Mouse (Mus musculus): Measurements from ENCODE around the gene BC048679. TPM values are rescaled to one million over a fixed set of nuclear protein-coding genes. Genes with fewer than 3 reads are reported as not detected.

BC048679 gene
- total RNA-seq, 1 experiment: 0.62 TPM

- Histone ChIP-seq H3K4me1 (ENCODE audit: control insufficient read depth in 2 of 2, insufficient read depth in 2 of 2, low read length in 2 of 2, poor library complexity in 1 of 2) (peaks cover 0 to 17% of the 10 kb centered on the region in 2 experiments; a peak in 3 of 4 replicates), H3K36me3 (ENCODE audit: control insufficient read depth, insufficient read depth, low read length, poor library complexity, severe bottlenecking) (no peaks in the 10 kb centered on the region), H3K9me3 (ENCODE audit: control insufficient read depth, insufficient read depth, low read depth, low read length) (no peaks in the 10 kb centered on the region), H3K4me3 (ENCODE audit: insufficient read depth in 1 of 2, low read depth in 1 of 2, low read length in 2 of 2, poor library complexity in 1 of 2, severe bottlenecking in 1 of 2) (no peak overlapping the region), H3K9ac (ENCODE audit: insufficient read depth, low read depth, low read length, poor library complexity, severe bottlenecking) (no peak overlapping the region), H3K27ac (ENCODE audit: insufficient read depth, low read depth, low read length, poor library complexity, severe bottlenecking) (no peak overlapping the region)
- TF ChIP-seq HCFC1 (IDR thresholded peaks at IDR 0.05; ENCODE audit: borderline replicate concordance, insufficient read depth, low read length) (no peak), CHD2 (IDR thresholded peaks at IDR 0.05; ENCODE audit: low read depth, low read length) (no peak), MAFK (IDR thresholded peaks at IDR 0.05; ENCODE audit: insufficient read depth, low read depth, low read length) (no peak), ZNF384 (IDR thresholded peaks at IDR 0.05; ENCODE audit: low read depth, low read length) (no peak), ZC3H11A (IDR thresholded peaks at IDR 0.05; ENCODE audit: borderline replicate concordance, low read depth, low read length) (no peak)
- in situ Hi-C loops (cut with MboI; ENCODE audit: low sequenced_read_pairs in 2 of 2, unreplicated experiment in 2 of 2): no loop called here
- no peak for DNase-seq (ENCODE audit: low read depth, low spot score)
These were observed 3.0 kb upstream of the BC048679 start for GRCm38 (mm10) chr7:81501050-81501449.

GRCm38 (mm10) chr7:81497171-81497570 lies 910 bp downstream of the BC048679 start:
- peaks cover 2 to 32% of the 10 kb centered on the region in 2 experiments for H3K4me1 ChIP-seq (ENCODE audit: control insufficient read depth in 2 of 2, insufficient read depth in 2 of 2, low read length in 2 of 2, poor library complexity in 1 of 2)
- H3K9me3 ChIP-seq (ENCODE audit: control insufficient read depth, insufficient read depth, low read depth, low read length): no peaks in the 10 kb centered on the region
- no peak overlapping the region for H3K4me3 ChIP-seq (ENCODE audit: insufficient read depth in 1 of 2, low read depth in 1 of 2, low read length in 2 of 2, poor library complexity in 1 of 2, severe bottlenecking in 1 of 2)
- no peaks in the 10 kb centered on the region for H3K36me3 ChIP-seq (ENCODE audit: control insufficient read depth, insufficient read depth, low read length, poor library complexity, severe bottlenecking)
- in situ Hi-C loops (cut with MboI; ENCODE audit: low sequenced_read_pairs in 2 of 2, unreplicated experiment in 2 of 2): no loop called here
- TF ChIP-seq ZC3H11A (IDR thresholded peaks at IDR 0.05; ENCODE audit: borderline replicate concordance, low read depth, low read length): no peak
- H3K27ac ChIP-seq (ENCODE audit: insufficient read depth, low read depth, low read length, poor library complexity, severe bottlenecking): no peak overlapping the region
- H3K9ac ChIP-seq (ENCODE audit: insufficient read depth, low read depth, low read length, poor library complexity, severe bottlenecking): no peak overlapping the region
- DNase-seq (ENCODE audit: low read depth, low spot score): no peak

GRCm38 (mm10) chr7:81493331-81494021 lies 4.6 kb downstream of the BC048679 start, which contains the start of gene Ap3b2:
Ap3b2 (minus strand) TSS chr7:81493925.
- DNase-seq (ENCODE audit: low read depth, low spot score): peak; percentile 51
- Histone ChIP-seq H3K9ac (ENCODE audit: insufficient read depth, low read depth, low read length, poor library complexity, severe bottlenecking) (peak within 1 kb of the TSS; percentile 68), H3K36me3 (ENCODE audit: control insufficient read depth, insufficient read depth, low read length, poor library complexity, severe bottlenecking) (no peaks in the 10 kb centered on the region), H3K4me1 (ENCODE audit: control insufficient read depth in 2 of 2, insufficient read depth in 2 of 2, low read length in 2 of 2, poor library complexity in 1 of 2) (peaks cover 4 to 43% of the 10 kb centered on the region in 2 experiments), H3K9me3 (ENCODE audit: control insufficient read depth, insufficient read depth, low read depth, low read length) (no peaks in the 10 kb centered on the region), H3K27ac (ENCODE audit: insufficient read depth, low read depth, low read length, poor library complexity, severe bottlenecking) (no peak within 1 kb of the TSS), H3K4me3 (ENCODE audit: insufficient read depth in 1 of 2, low read depth in 1 of 2, low read length in 2 of 2, poor library complexity in 1 of 2, severe bottlenecking in 1 of 2) (peak within 1 kb of the TSS; percentile 83 to 85)
- TF ChIP-seq HCFC1 (IDR thresholded peaks at IDR 0.05; ENCODE audit: borderline replicate concordance, insufficient read depth, low read length): no peak
- TF ChIP-seq CHD2 (IDR thresholded peaks at IDR 0.05; ENCODE audit: low read depth, low read length): no peak
- TF ChIP-seq MAFK (IDR thresholded peaks at IDR 0.05; ENCODE audit: insufficient read depth, low read depth, low read length): no peak
- TF ChIP-seq ZC3H11A (IDR thresholded peaks at IDR 0.05; ENCODE audit: borderline replicate concordance, low read depth, low read length): no peak
- no peak for TF ChIP-seq ZNF384 (IDR thresholded peaks at IDR 0.05; ENCODE audit: low read depth, low read length)
- in situ Hi-C loops (cut with MboI; ENCODE audit: low sequenced_read_pairs in 2 of 2, unreplicated experiment in 2 of 2): no loop called here

- TF ChIP-seq ZC3H11A (IDR thresholded peaks at IDR 0.05; ENCODE audit: borderline replicate concordance, low read depth, low read length) (no peak), MAFK (IDR thresholded peaks at IDR 0.05; ENCODE audit: insufficient read depth, low read depth, low read length) (no peak), ZNF384 (IDR thresholded peaks at IDR 0.05; ENCODE audit: low read depth, low read length) (no peak), CHD2 (IDR thresholded peaks at IDR 0.05; ENCODE audit: low read depth, low read length) (no peak), HCFC1 (IDR thresholded peaks at IDR 0.05; ENCODE audit: borderline replicate concordance, insufficient read depth, low read length) (no peak)
- no peak overlapping the region for H3K27ac ChIP-seq (ENCODE audit: insufficient read depth, low read depth, low read length, poor library complexity, severe bottlenecking)
- H3K9ac ChIP-seq (ENCODE audit: insufficient read depth, low read depth, low read length, poor library complexity, severe bottlenecking): no peak overlapping the region
- H3K4me1 ChIP-seq (ENCODE audit: control insufficient read depth in 2 of 2, insufficient read depth in 2 of 2, low read length in 2 of 2, poor library complexity in 1 of 2): peaks cover 4 to 43% of the 10 kb centered on the region in 2 experiments
- peak overlapping the region in 1 of 2 experiments; percentile 37; a peak in 1 of 4 replicates for H3K4me3 ChIP-seq (ENCODE audit: insufficient read depth in 1 of 2, low read depth in 1 of 2, low read length in 2 of 2, poor library complexity in 1 of 2, severe bottlenecking in 1 of 2)
- in situ Hi-C loops (cut with MboI; ENCODE audit: low sequenced_read_pairs in 2 of 2, unreplicated experiment in 2 of 2): no loop called here
- no peak for DNase-seq (ENCODE audit: low read depth, low spot score)
- H3K9me3 ChIP-seq (ENCODE audit: control insufficient read depth, insufficient read depth, low read depth, low read length): no peaks in the 10 kb centered on the region
- H3K36me3 ChIP-seq (ENCODE audit: control insufficient read depth, insufficient read depth, low read length, poor library complexity, severe bottlenecking): no peaks in the 10 kb centered on the region
These were observed 5.5 kb downstream of the BC048679 start for GRCm38 (mm10) chr7:81492628-81493027.
